Mouse (Mus musculus): Measurements from ENCODE around the gene Klc2.

- TF ChIP-seq CTCF (IDR thresholded peaks at IDR 0.05; ENCODE audit: low read depth) = no peak
- TF ChIP-seq EP300 (optimal IDR thresholded peaks at IDR 0.05) = no peak
These were observed 24.7 kb downstream of the Klc2 start for GRCm38 (mm10) chr19:5093481-5094242.
